Mouse (Mus musculus) heart, adult 2 months (tissue): ENCODE data around the gene Pom121. TPM values are rescaled to one million over a fixed set of nuclear protein-coding genes. Genes with fewer than 3 reads are reported as not detected.
"Not testable (repeated sequence)": the region's sequence is repeated elsewhere in the genome, so short reads cannot be mapped to it uniquely, and the experiment has no call there.

ENCODE experiments used
- DNase-seq, 2 experiments: peaks; one replicate each; pipeline ENCODE4 v3.0.0; 2021
- H3K27ac ChIP-seq: fragments of 200-600 bp; 2 replicates; pipeline ENCODE4 v1.8.1; 2022
- H3K27me3 ChIP-seq: fragments of 200-500 bp; 2 replicates; pipeline ENCODE4 v1.6.1; 2012; ENCODE audit warnings: mild to moderate bottlenecking, low read length, inconsistent platforms, mixed read lengths; ENCODE audit not compliant: control insufficient read depth, insufficient read depth
- H3K36me3 ChIP-seq: fragments of 200-500 bp; 2 replicates; pipeline ENCODE4 v1.6.1; 2012; ENCODE audit warnings: low read length, inconsistent platforms; ENCODE audit not compliant: control insufficient read depth, insufficient read depth
- H3K4me1 ChIP-seq: fragments of 200-500 bp; 2 replicates; pipeline ENCODE4 v1.6.1; 2011; ENCODE audit warnings: low read length; ENCODE audit not compliant: control insufficient read depth, insufficient read depth
- H3K4me3 ChIP-seq: fragments of 200-600 bp; 2 replicates; pipeline ENCODE4 v1.8.1; 2022
- H3K79me2 ChIP-seq: fragments of 200-500 bp; replicated peaks from 2 replicates; pipeline ENCODE4 v1.6.1; 2012; ENCODE audit warnings: mild to moderate bottlenecking, inconsistent platforms, low read length, moderate library complexity, mixed read lengths; ENCODE audit not compliant: control insufficient read depth, insufficient read depth
- H3K9ac ChIP-seq: fragments of 200-500 bp; 2 replicates; pipeline ENCODE4 v1.6.1; 2012; ENCODE audit warnings: low read depth, mild to moderate bottlenecking, control low read depth, inconsistent platforms, low read length, mixed read lengths
- CTCF ChIP-seq: fragments of 200-600 bp; IDR thresholded peaks from 2 replicates; pipeline ENCODE4 v1.8.1; 2022; ENCODE audit warnings: antibody characterized with exemption, mild to moderate bottlenecking, moderate library complexity
- EP300 ChIP-seq: fragments of 200-500 bp; IDR thresholded peaks from 2 replicates; pipeline ENCODE4 v1.6.1; 2011; ENCODE audit warnings: low read depth, low read length, control low read depth; ENCODE audit not compliant: insufficient read depth
- POLR2A ChIP-seq: fragments of 200-500 bp; IDR thresholded peaks from 2 replicates; pipeline ENCODE4 v1.6.1; 2011; ENCODE audit warnings: mild to moderate bottlenecking, low read depth, low read length, control low read depth; ENCODE audit not compliant: insufficient read depth
- WGBS: fragments of 180-500 bp; shearing (Covaris S2); methylation state at CpG from one replicate; pipeline ENCODE4 v1.1.7; 2018; 5-methylcytosine and 5-hydroxymethylcytosine counted together
- intact Hi-C: fragments of 180-260 bp; cut with DNase I; formaldehyde crosslinking; loops from one replicate; pipeline ENCODE4 v1.15.1; 2025
- polyA plus RNA-seq: library from polyadenylated mRNA; depleted of rRNA; stranded (reverse); fragments of >200 nt; gene quantifications from 2 replicates; pipeline ENCODE4 v1.2.3, GENCODE M21; 2012
- total RNA-seq, 2 experiments: library from RNA; stranded (reverse); gene quantifications; 2 replicates each; pipeline ENCODE4 v1.2.3; 2021

The Pom121 gene
- total and polyA plus RNA-seq, 3 experiments, result 11.3 to 13.1 (median 12.3) TPM

DNA sequence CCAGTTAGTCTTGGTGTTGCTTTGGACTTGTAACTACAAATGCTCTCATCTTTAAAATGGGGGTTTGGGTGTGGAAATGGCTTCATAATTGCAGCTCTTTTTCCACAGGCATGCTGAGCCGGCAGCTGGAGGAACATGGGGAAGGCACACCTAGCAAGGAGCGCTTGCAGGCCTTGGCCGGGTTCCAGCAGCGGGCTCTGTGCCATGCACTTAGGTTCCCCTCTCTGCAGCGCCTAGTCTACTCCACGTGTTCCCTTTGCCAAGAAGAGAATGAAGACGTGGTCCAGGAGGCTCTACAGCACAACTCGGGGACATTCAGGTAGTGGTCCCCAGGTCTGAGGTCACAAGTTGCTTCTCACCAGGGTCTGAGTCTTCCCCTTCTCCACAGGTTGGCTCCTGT is 19.2 kb downstream of the Pom121 start:
- no peak overlapping the region for H3K4me3 ChIP-seq
- 29% methylated on average over 8 of the region's 8 CpGs for WGBS
- intact Hi-C loops, result no loop called here
- TF ChIP-seq CTCF (no peak), EP300 (no peak), POLR2A (no peak)
- DNase-seq, result peak; percentile 33 to 48
- no peak overlapping the region for H3K27ac ChIP-seq
- no peaks in the 10 kb centered on the region for H3K4me1 ChIP-seq
- no peaks in the 10 kb centered on the region for H3K36me3 ChIP-seq
- H3K27me3 ChIP-seq, result no peaks in the 10 kb centered on the region
- H3K9ac ChIP-seq, result no peak overlapping the region
- H3K79me2 ChIP-seq, result no peaks in the 10 kb centered on the region

DNA sequence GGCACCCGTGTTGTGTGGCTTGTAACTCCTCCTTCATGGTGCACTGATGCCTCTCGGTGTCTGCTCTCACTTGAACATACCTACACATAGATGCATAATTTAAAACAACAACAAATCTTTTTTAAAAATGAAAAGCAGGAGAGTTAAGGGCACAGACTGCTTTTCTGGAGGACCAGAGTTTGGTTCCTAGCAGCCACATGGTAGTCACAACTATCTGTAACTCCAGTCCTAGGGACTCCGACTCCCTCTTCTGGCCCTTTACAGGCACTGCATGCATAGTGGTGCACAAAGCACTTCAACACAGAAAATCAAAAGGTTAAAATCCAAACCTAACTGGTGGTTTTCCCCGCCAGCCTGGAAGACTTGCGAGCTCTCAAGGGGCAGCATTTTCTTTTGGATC is 20.7 kb downstream of the Pom121 start:
- no peak overlapping the region for H3K27ac ChIP-seq
- H3K27me3 ChIP-seq, result no peaks in the 10 kb centered on the region
- no peak overlapping the region for H3K9ac ChIP-seq
- no peaks in the 10 kb centered on the region for H3K36me3 ChIP-seq
- no peak for DNase-seq
- H3K4me3 ChIP-seq, result no peak overlapping the region
- 95% methylated on average over 5 of the region's 5 CpGs for WGBS
- H3K4me1 ChIP-seq, result no peaks in the 10 kb centered on the region
- TF ChIP-seq EP300, result no peak
- peak; percentile 38 for TF ChIP-seq CTCF
- H3K79me2 ChIP-seq, result no peaks in the 10 kb centered on the region
- intact Hi-C loops, result no loop called here

GRCm38 (mm10) chr5:135371195-135371594 is 23.2 kb downstream of the Pom121 start:
- DNase-seq, result no peak
- Histone ChIP-seq H3K36me3 (no peaks in the 10 kb centered on the region), H3K4me3 (no peak overlapping the region), H3K27me3 (no peaks in the 10 kb centered on the region), H3K27ac (no peak overlapping the region), H3K79me2 (no peaks in the 10 kb centered on the region), H3K9ac (no peak overlapping the region), H3K4me1 (no peaks in the 10 kb centered on the region)
- WGBS, result 96% methylated on average over 13 of the region's 13 CpGs
- TF ChIP-seq EP300, result no peak
- no peak for TF ChIP-seq CTCF
- no peak for TF ChIP-seq POLR2A
- intact Hi-C loops, result no loop called here

DNA sequence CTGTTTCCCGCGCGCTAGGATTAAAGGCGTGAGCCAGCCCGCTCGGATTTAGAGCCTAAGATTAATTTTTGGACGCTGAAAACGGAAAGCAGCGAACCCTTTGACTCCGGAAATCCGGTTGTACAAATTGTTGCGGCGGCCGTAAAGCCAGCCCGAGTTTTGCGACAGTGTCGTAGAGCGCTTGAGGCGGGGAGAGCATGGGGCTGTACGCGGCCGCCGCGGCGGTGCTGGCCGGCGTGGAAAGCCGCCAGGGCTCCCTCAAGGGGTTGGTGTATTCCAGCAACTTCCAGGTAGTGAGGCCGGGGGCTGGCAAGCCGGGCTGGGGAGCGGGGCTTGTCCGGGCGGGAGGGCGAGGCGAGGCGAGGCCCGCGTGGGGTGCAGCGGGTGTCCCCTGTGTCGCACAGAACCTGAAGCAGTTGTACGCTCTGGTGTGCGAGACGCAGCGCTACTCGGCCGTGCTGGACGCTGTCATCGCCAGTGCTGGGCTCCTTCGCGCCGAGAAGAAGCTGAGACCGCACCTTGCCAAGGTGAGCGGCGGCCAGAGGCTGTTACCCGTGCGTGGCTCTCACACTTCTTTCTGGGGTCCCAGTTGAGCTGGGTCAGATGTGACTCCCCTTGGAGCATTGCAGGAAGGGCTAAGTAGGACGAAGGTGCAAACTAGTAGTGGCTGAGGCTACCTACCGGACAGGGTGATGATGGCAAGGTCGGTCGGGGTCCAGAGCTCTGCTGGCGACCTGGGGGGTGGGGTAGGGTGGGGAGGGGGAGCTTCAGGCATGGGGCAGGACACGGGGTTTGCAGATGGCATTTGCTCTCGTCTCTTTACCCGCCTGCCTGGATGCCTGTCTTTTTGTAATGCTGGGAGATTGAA is 24.3 kb downstream of the Pom121 start, which contains the start of gene Nsun5:
Gene Nsun5 (plus strand): TSS at position 167 of the 868 bp plus-strand sequence.
- H3K36me3 ChIP-seq, result no peaks in the 10 kb centered on the region
- TF ChIP-seq POLR2A (peak; percentile 81), CTCF (no peak), EP300 (peak; percentile 76; the same call in 1 of the 2 replicates)
- H3K4me3 ChIP-seq, result peak within 1 kb of the TSS; percentile 90
- DNase-seq, result peak; percentile 93 to 96
- intact Hi-C loops, result no loop called here
- no peaks in the 10 kb centered on the region for H3K79me2 ChIP-seq
- H3K4me1 ChIP-seq, result no peaks in the 10 kb centered on the region
- H3K27me3 ChIP-seq, result no peaks in the 10 kb centered on the region
- H3K9ac ChIP-seq, result peak within 1 kb of the TSS; percentile 82
- WGBS, result under 1% methylated on average over 64 of the region's 64 CpGs
- peak within 1 kb of the TSS; percentile 79 for H3K27ac ChIP-seq

GRCm38 (mm10) chr5:135369196-135369595 is 25.1 kb downstream of the Pom121 start:
- 55% methylated on average over 9 of the region's 9 CpGs for WGBS
- not testable (repeated sequence) for H3K27me3 ChIP-seq

DNA sequence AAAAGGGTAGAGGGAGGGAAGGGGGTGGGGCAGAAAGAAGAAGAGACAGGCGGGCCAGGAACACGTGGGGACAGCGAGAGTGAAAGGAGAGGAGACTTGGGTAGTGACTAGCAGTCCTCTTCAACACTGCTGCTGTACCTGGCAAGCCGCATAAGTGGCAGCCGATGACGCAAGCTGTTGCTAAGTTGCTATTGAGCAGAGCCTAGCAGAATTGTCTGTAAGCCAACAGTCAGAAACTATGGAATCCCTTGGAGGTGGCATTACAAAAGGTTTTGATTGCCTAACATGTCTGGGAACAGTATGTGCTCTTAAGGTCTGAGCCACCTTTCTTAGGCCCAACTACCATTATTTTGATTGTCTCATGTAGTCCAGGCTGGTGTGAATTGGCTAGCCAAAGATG is 26.0 kb downstream of the Pom121 start:
- H3K79me2 ChIP-seq, result no peaks in the 10 kb centered on the region
- H3K4me3 ChIP-seq, result no peak overlapping the region
- DNase-seq, result no peak
- H3K27ac ChIP-seq, result no peak overlapping the region
- H3K36me3 ChIP-seq, result no peaks in the 10 kb centered on the region
- H3K27me3 ChIP-seq, result no peaks in the 10 kb centered on the region
- TF ChIP-seq POLR2A (no peak), CTCF (no peak), EP300 (no peak)
- WGBS, result 82% methylated on average over 6 of the region's 6 CpGs
- intact Hi-C loops, result no loop called here
- no peaks in the 10 kb centered on the region for H3K4me1 ChIP-seq
- H3K9ac ChIP-seq, result no peak overlapping the region

More at GRCm38 (mm10) chr5:135369196-135369595, 25.1 kb downstream of the Pom121 start:
- H3K9ac ChIP-seq, intact Hi-C loops, H3K4me1 ChIP-seq, H3K79me2 ChIP-seq, DNase-seq, H3K36me3 ChIP-seq: not testable (repeated sequence)
- peak overlapping the region; percentile 90 for H3K4me3 ChIP-seq
- peak overlapping the region; percentile 79 for H3K27ac ChIP-seq
